Mouse (Mus musculus): ENCODE results near the gene Sema3c.
"Not testable (repeated sequence)": the region's sequence is repeated elsewhere in the genome, so short reads cannot be mapped to it uniquely, and the experiment has no call there.

Gene Sema3c

GRCm38 (mm10) chr5:17573694-17574380 lies at the start of gene Sema3c:
Gene Sema3c, plus strand, starts transcription at chr5:17574281.
- DNase-seq (ENCODE audit: low read depth in 1 of 2, low spot score in 2 of 2) = no peak

GRCm38 (mm10) chr5:17531165-17531564 lies 42.9 kb upstream of the Sema3c start:
- DNase-seq (ENCODE audit: low read depth in 1 of 2, low spot score in 2 of 2) = not testable (repeated sequence)

GRCm38 (mm10) chr5:17543141-17543540 lies 30.9 kb upstream of the Sema3c start:
- no peak for DNase-seq (ENCODE audit: low read depth in 1 of 2, low spot score in 2 of 2)

GRCm38 (mm10) chr5:17544904-17545449 lies 29.1 kb upstream of the Sema3c start:
- no peak for DNase-seq (ENCODE audit: low read depth in 1 of 2, low spot score in 2 of 2)

GRCm38 (mm10) chr5:17551693-17552092 lies 22.4 kb upstream of the Sema3c start:
- no peak for DNase-seq (ENCODE audit: low read depth in 1 of 2, low spot score in 2 of 2)

- no peak for DNase-seq (ENCODE audit: low read depth in 1 of 2, low spot score in 2 of 2)
These were observed 18.0 kb upstream of the Sema3c start for GRCm38 (mm10) chr5:17556073-17556473.

- DNase-seq (ENCODE audit: low read depth in 1 of 2, low spot score in 2 of 2) = no peak
These were observed 17.3 kb upstream of the Sema3c start for GRCm38 (mm10) chr5:17556715-17557265.

GRCm38 (mm10) chr5:17571571-17571970 lies 2.5 kb upstream of the Sema3c start:
- DNase-seq (ENCODE audit: low read depth in 1 of 2, low spot score in 2 of 2) = no peak

- no peak for DNase-seq (ENCODE audit: low read depth in 1 of 2, low spot score in 2 of 2)
These were observed 517 bp downstream of the Sema3c start for GRCm38 (mm10) chr5:17574413-17575182.

GRCm38 (mm10) chr5:17575183-17575495 lies 1.1 kb downstream of the Sema3c start:
- no peak for DNase-seq (ENCODE audit: low read depth in 1 of 2, low spot score in 2 of 2)

GRCm38 (mm10) chr5:17576069-17576468 lies 2.0 kb downstream of the Sema3c start:
- no peak for DNase-seq (ENCODE audit: low read depth in 1 of 2, low spot score in 2 of 2)

GRCm38 (mm10) chr5:17582047-17582515 lies 8.0 kb downstream of the Sema3c start:
- DNase-seq (ENCODE audit: low read depth in 1 of 2, low spot score in 2 of 2) = no peak

GRCm38 (mm10) chr5:17584299-17584945 lies 10.3 kb downstream of the Sema3c start:
- no peak for DNase-seq (ENCODE audit: low read depth in 1 of 2, low spot score in 2 of 2)

- DNase-seq (ENCODE audit: low read depth in 1 of 2, low spot score in 2 of 2) = no peak
These were observed 12.6 kb downstream of the Sema3c start for GRCm38 (mm10) chr5:17586518-17587210.

- DNase-seq (ENCODE audit: low read depth in 1 of 2, low spot score in 2 of 2) = no peak
These were observed 17.8 kb downstream of the Sema3c start for GRCm38 (mm10) chr5:17591908-17592307.

- DNase-seq (ENCODE audit: low read depth in 1 of 2, low spot score in 2 of 2) = no peak
These were observed 27.6 kb downstream of the Sema3c start for GRCm38 (mm10) chr5:17601700-17602099.

- no peak for DNase-seq (ENCODE audit: low read depth in 1 of 2, low spot score in 2 of 2)
These were observed 46.5 kb downstream of the Sema3c start for GRCm38 (mm10) chr5:17620619-17621018.

GRCm38 (mm10) chr5:17622564-17622963 lies 48.5 kb downstream of the Sema3c start:
- DNase-seq (ENCODE audit: low read depth in 1 of 2, low spot score in 2 of 2) = no peak

GRCm38 (mm10) chr5:17628606-17629005 lies 54.5 kb downstream of the Sema3c start:
- no peak for DNase-seq (ENCODE audit: low read depth in 1 of 2, low spot score in 2 of 2)

GRCm38 (mm10) chr5:17629599-17629998 lies 55.5 kb downstream of the Sema3c start:
- DNase-seq (ENCODE audit: low read depth in 1 of 2, low spot score in 2 of 2) = no peak

- no peak for DNase-seq (ENCODE audit: low read depth in 1 of 2, low spot score in 2 of 2)
These were observed 65.4 kb downstream of the Sema3c start for GRCm38 (mm10) chr5:17639519-17639918.
